Mouse (Mus musculus): ENCODE measurements at regions not wholly inside any gene's neighbourhood (a gene's known extent, or its start where the extent isn't known, plus 50 kb on each side); places are given as distances from the start of the nearest gene placed in this dataset.

DNA sequence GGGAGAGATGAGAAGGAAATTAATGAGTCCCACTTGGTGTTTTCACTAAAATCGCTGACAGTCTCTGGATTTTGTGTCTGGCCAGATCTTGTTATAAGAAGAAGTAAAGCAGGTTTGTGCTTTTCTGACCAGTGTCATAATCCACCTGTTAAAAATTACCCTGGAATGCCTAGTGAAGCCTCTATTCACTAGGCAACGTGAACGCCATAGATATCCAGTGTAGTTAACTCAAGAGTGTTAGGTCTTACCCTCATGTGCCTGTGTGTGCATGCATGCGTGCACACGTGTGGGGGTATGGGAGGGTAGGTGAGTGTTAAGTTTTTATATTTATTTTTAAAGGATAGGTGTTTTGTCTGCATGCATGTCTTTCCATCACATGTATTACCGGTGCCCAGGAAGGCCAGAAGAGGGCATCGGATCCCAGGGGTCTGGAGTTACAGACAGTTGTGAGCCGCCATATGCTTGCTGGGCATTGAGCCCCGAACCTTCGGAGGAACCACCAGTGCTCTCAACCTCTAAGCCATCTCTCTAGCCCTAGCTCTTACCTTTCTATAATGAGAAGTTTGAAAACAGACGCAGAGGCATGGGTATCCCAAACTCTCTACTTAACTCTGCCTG lies 107.5 kb upstream of the Plcz1 start:
- TF ChIP-seq EP300 (IDR thresholded peaks at IDR 0.05; ENCODE audit: insufficient read depth, low read depth, low read length) (no peak), CTCF (IDR thresholded peaks at IDR 0.05; ENCODE audit: low read depth, low read length) (peak; percentile 27), POLR2A (IDR thresholded peaks at IDR 0.05; ENCODE audit: insufficient read depth, low read length) (no peak)

All from ES-Bruce4 (cell line).